Mouse (Mus musculus) left cerebral cortex, postnatal 4 days (tissue): ENCODE measurements at regions not wholly inside any gene's neighbourhood (a gene's known extent, or its start where the extent isn't known, plus 50 kb on each side); places are given as distances from the start of the nearest gene placed in this dataset.

Experiments
- DNase-seq: peaks from one replicate; pipeline ENCODE4 v3.0.0-alpha.2; 2022
- intact Hi-C: fragments of 180-260 bp; cut with DNase I; formaldehyde crosslinking; loops from one replicate; pipeline ENCODE4 v1.15.1; 2025

GRCm38 (mm10) chr8:62284378-62285110 is 161.6 kb upstream of the Anxa10 start:
- DNase-seq = peak; percentile 36
- intact Hi-C loops = no loop called here

- intact Hi-C loops = no loop called here
- DNase-seq = no peak
Measured at GRCm38 (mm10) chr8:62250551-62250950, 127.6 kb upstream of the Anxa10 start.
